Mouse (Mus musculus): ENCODE results near the gene Nup85.

DNA sequence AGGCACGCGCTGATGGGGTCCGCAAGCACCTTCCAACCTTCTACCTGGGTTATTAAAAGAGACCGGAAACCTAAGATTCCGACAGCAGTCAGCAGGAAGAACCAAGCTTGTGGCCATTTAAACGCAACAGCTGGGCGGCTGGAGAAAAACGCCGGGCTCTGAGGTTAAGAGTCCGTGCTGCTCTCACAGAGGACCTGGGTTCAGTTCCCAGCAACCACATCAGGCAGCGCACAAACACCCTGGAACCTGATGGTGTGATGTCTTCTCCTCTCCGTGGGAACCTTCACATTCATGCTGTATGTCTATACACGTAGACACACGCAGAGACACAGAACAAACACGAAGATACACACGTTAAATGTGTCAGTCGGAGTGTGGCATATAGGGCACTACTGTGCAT lies 8.5 kb upstream of the Nup85 start:
- TF ChIP-seq CTCF (IDR thresholded peaks at IDR 0.05; ENCODE audit: low read depth) (no peak), EP300 (IDR thresholded peaks at IDR 0.05; ENCODE audit: low read depth) (no peak)
